Mouse (Mus musculus) testis, postnatal 14 days (tissue): ENCODE results near the gene Vmn1r22.
"Not testable (repeated sequence)": the region's sequence is repeated elsewhere in the genome, so short reads cannot be mapped to it uniquely, and the experiment has no call there.

Experiments
- DNase-seq: peaks from one replicate; pipeline ENCODE4 v3.0.0; 2021; ENCODE audit warnings: low spot score

Gene Vmn1r22

DNA sequence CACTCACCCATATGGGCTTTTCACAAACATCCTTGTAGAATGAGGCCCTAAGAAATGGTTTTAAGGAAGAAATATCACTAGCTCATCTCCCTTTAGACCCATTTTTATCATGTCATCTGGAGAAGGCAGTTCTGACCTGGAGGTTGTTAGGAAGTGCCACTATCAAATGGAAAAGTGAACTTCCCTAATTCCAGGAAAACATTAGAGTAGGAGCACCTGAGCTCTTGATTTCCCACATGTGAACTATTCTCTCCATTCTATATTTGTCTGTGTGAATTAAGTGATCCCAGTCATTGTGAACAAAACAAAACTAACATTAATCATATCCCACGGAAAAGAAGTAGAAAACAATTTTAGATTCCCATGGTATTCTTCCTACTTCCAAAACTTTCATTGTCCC lies at the start of gene Vmn1r22:
Gene Vmn1r22, minus strand, starts transcription at position 101 of the 400 bp plus-strand sequence.
- no peak for DNase-seq

DNA sequence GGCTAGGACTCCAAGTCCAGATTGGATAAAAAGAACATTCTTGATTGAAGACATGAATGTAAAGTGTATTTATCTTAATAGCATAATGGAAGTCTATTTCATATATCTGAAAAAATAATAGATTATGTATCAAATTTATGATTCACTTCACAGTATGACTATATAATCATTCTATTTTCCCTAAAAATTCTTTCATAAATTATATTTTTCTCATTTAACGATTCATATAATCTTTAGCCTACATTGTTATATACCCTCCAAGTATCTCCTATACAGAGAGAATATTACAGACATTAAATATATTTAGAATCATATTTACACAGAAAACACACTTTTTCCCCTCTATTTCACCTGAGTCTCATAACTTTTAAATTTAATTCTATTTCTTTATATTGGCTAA lies 18.9 kb upstream of the Vmn1r22 start, which contains the start of gene Vmn1r23:
Gene Vmn1r23, minus strand, starts transcription at position 101 of the 400 bp plus-strand sequence.
- no peak for DNase-seq

DNA sequence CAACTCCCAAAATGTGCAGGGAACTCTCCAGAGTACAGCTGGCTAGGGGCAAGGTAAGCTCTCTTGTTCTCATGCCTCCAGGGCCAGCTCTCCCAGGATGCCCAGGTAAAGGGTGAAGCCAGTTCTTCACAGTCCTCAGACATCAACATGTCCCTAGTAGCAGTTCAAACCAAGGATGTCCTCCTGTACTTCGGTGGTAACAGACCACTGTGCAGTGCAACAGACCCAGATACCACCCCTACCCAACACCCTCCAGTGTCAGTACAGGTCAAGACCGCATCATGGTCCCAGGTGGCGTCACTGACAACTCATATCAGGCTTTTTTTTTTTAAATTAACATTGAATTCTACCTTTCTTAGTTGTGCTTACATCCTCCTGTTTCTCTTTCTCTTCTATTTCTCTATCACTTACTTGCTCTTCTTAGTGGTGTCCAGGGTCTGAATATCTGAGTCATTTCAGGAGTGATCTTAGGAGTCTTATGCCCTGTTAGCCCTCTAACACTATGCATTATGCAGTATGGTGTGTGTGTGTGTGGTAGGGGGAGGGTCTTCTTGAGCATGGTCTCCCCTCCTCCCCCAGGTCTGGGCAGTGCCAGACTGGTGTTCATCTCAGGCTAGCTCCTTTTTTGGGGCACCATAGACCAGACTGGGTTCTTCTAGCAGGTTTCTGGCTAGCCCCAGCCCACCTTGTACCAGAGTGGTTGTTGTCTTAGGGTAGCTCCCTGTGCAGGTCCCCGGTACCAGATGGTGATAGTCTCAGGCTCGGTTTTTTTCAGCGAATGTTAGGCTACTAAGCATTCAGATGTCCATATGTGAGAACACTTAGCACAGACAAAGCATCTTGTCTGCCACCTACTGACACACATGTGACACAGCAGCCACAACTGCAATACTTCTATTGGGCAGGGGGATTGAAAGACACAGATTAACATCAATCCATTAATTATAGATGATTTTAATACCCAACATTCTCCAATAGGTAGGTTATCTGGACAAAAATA lies 48.5 kb downstream of the Vmn1r22 start:
- no peak for DNase-seq

DNA sequence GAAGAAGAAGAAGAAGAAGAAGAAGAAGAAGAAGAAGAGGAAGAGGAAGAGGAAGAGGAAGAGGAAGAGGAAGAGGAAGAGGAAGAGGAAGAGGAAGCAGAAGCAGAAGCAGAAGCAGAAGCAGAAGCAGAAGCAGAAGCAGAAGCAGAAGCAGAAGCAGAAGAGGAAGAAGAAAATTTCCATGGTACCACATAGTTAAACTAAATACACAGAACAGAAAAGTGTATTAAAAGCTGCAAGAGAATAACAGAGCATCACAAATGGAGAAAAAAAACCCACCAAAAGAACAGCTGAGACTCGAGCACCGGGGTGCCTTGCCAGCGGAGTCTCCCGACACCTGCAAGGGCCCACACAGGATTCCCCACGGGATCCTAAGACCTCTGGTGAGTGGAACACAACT lies 56.7 kb downstream of the Vmn1r22 start:
- DNase-seq = not testable (repeated sequence)

DNA sequence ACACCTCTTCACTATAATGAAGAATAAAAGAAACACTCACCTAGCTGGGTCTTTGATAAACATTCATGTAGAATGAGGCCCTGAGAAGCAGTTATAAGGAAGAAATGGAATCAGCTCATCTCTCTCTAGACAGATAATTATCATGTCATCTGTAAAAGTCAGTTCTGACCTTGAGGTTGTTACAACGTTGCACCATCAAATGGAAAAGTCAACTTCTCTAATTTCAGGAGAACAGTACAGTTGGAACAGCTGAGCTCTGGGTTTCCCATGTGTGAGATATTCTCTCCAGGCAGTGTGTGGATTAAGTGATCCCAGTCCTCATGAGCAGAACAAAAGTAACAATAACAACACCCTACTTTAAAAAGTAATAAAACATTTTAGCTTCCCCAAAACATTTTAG lies 57.5 kb downstream of the Vmn1r22 start, which contains the start of gene Vmn1r21:
Gene Vmn1r21, minus strand, starts transcription at position 58 of the 400 bp plus-strand sequence.
- no peak for DNase-seq
